Mouse (Mus musculus) gastrocnemius, adult 2 months (tissue): Measurements from ENCODE around the gene Micu1. TPM values are rescaled to one million over a fixed set of nuclear protein-coding genes. Genes with fewer than 3 reads are reported as not detected.

ENCODE experiments used
- DNase-seq: peaks from one replicate; pipeline ENCODE4 v3.0.0; 2022
- H3K27ac ChIP-seq: fragments of 200-600 bp; 2 replicates; pipeline ENCODE4 v1.8.1; 2022; ENCODE audit warnings: mild to moderate bottlenecking
- H3K4me3 ChIP-seq: fragments of 200-600 bp; 2 replicates; pipeline ENCODE4 v1.8.1; 2022; ENCODE audit warnings: mild to moderate bottlenecking, moderate library complexity
- CTCF ChIP-seq: fragments of 200-600 bp; IDR thresholded peaks from 2 replicates; pipeline ENCODE4 v1.8.1; 2022; ENCODE audit warnings: antibody characterized with exemption, mild to moderate bottlenecking, moderate library complexity
- intact Hi-C: fragments of 180-260 bp; cut with DNase I; formaldehyde crosslinking; loops from one replicate; pipeline ENCODE4 v1.15.1; 2025
- total RNA-seq, 2 experiments: library from RNA; stranded (reverse); gene quantifications; 2 replicates each; pipeline ENCODE4 v1.2.3; 2021

Gene Micu1
- total RNA-seq, 2 experiments from 2014 or later = 45.3 to 63.2 TPM

DNA sequence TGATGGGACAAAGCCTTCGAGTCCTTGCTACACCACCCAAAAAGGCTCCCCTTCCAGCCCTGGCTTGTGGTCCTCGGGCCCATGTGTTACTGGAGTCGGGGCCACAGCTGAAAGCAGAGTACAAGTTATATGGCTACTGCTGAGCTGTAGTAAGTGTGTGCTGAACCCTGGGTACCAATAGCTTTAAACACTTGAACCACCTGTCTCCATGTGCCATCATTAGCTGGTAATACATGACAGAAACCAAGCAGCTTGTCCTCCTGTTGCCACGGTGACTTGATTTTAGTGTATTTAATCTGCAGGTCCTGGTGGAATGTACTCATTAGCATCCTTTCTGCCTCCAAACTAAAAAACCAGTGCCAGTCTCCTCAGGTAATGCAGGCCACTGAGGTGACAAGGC is 106.4 kb downstream of the Micu1 start:
- Histone ChIP-seq H3K4me3 (no peak overlapping the region), H3K27ac (no peak overlapping the region)
- DNase-seq = no peak
- TF ChIP-seq CTCF = no peak
- intact Hi-C loops = no loop called here

DNA sequence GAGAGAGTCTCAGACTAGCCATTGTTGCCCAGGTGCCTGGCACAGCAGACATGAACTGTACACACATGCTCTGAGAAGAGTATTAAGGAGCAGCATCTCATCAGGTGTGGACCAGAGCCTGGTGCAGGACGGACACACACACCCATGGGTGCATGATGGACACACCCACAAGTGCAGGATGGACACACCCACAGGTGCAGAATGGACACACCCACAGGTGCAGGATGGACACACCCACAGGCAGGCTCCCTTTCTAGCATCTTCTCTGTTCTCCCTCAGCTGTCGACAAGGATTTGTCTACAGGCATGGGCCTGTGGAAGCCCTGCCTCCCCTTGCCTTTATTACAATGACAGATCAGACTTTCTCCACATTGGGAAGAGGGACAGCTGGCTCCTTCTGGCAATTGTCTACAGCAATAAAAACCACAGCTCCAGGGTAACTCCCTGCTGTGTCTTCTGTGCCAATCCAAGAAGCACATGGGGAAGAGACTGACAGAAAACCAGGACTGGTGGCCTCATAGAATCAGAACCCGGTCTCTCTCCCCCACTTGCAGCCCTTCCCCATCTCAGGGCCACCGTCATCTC is 107.8 kb downstream of the Micu1 start:
- H3K27ac ChIP-seq = no peak overlapping the region
- no peak for TF ChIP-seq CTCF
- no peak for DNase-seq
- intact Hi-C loops = no loop called here
- no peak overlapping the region for H3K4me3 ChIP-seq

DNA sequence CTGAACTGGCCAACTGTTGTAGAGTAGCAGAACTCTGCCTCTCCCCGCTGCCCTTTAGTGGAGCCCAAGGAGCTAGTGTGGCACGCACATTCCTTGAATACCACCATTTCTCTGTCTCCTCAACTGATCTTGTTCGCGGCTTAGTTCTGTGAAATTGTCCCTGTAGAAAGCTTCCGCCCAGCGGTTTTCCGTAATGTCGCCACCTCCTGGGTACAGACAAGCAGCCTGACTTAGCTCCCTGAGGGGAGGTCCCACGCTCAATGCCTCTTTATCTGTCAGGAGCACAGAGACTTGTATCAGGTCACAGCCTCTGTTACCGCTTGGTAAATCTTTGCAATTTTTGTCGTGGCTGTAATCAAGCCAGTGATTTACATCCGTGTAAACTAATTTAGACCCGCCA is 110.7 kb downstream of the Micu1 start:
- H3K4me3 ChIP-seq = no peak overlapping the region
- intact Hi-C loops = no loop called here
- TF ChIP-seq CTCF = peak; percentile 35; the same call in 1 of the 2 replicates
- no peak for DNase-seq
- H3K27ac ChIP-seq = no peak overlapping the region

DNA sequence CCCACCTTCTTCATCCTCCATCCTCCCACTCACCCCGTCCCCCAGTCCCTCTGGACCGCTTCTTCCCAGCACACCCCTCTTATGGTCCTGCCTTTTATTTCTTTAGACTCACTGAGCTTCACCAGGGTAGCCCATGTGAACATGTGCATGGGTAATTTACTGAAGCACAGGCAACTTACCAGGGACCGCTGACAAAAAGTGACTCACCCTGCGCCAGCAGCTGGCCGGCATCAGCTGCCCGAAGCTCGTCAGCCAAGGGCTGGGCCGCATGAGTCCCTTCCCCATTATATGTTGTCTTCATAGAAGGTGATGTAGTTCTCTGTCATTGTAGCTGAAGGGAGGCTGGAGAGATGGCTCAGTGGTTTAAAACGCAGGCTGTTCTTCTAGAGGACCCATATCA is 111.5 kb downstream of the Micu1 start:
- H3K27ac ChIP-seq = peak overlapping the region; percentile 31; the same call in 1 of the 2 replicates
- no peak overlapping the region for H3K4me3 ChIP-seq
- TF ChIP-seq CTCF = no peak
- intact Hi-C loops = loop anchor here (2.0 kb wide), 1 partner anchor 323 kb away; no protein-coding TSS in a partner anchor
- DNase-seq = peak; percentile 39

DNA sequence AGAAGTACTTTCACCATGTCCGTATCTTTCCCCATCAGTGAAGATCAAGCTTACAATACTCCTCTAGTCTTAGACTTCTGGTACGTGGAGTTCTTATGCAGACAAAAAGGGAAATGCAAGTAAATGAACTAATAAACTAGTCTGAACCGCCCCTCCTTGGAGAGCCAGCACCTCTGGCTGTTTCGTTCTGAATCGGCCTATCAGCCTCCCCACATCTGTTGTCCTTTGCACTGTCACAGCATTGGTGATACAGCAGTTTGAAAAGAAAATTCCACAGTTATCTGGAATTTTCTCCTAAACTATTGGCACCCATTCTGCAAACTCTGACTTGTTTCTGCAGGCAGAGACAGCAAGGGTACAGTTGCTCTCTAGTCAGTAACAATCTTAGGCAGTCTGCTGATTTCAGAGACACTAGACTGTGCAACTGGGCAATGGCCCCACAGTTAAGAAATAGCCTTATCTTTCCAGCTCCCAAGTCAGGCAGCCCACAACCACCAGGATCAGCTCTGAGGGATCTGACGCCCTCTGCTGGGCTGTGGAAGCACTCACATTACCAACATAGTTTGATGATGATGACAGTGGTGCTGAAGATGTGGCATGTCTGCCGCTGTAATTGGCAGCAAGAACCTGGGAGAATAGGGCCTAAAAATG is 112.4 kb downstream of the Micu1 start:
- peak; percentile 74 for DNase-seq
- peak; percentile 75 for TF ChIP-seq CTCF
- intact Hi-C loops = loop anchor here (2.0 to 5.0 kb wide), 3 partner anchors 53 to 362 kb away; no protein-coding TSS in a partner anchor
- peak overlapping the region; percentile 31; the same call in 1 of the 2 replicates for H3K27ac ChIP-seq
- no peak overlapping the region for H3K4me3 ChIP-seq

DNA sequence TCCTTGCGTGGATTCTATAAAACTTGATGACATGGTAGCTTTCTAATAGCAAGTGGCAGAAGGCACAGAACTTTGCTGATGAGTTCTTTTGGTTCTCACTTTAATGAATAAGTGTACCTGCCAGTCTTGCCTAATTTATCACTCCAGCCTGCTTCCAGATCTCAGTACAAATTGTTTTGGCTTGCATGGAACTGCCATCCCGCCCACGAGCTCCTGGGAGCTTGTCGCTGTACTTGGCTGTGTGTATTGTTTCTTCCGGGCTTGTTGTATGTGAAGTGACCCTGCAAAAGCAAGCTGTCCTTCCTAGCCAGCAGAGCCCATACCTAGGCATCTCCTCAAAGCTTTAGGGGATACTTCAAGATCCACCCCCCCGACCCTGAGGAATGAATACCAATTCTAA is 114.3 kb downstream of the Micu1 start:
- no peak overlapping the region for H3K4me3 ChIP-seq
- TF ChIP-seq CTCF = no peak
- intact Hi-C loops = loop anchor here (5.0 kb wide), 2 partner anchors 51 to 364 kb away; no protein-coding TSS in a partner anchor
- no peak overlapping the region for H3K27ac ChIP-seq
- no peak for DNase-seq

DNA sequence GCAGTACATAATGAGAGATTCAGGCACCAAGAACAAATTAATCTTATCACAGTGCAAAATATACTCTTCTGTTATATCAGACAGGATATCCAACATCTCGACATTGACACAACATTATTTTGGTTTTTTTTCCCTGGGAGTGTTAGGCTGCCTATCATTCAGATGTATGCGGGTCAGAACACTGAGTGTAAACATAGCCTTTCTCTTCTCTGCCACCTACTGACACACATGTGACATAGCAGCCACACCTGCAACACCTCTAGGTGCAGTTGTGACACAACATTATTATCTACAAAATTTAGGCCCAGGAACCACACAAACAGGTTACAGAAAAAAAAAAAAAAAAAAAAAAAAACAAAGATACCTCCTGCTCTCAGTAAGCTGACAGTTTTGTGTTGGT is 115.3 kb downstream of the Micu1 start:
- Histone ChIP-seq H3K4me3 (no peak overlapping the region), H3K27ac (no peak overlapping the region)
- TF ChIP-seq CTCF = peak; percentile 63
- no peak for DNase-seq
- intact Hi-C loops = loop anchor here (5.0 kb wide), 2 partner anchors 50 to 365 kb away; no protein-coding TSS in a partner anchor

DNA sequence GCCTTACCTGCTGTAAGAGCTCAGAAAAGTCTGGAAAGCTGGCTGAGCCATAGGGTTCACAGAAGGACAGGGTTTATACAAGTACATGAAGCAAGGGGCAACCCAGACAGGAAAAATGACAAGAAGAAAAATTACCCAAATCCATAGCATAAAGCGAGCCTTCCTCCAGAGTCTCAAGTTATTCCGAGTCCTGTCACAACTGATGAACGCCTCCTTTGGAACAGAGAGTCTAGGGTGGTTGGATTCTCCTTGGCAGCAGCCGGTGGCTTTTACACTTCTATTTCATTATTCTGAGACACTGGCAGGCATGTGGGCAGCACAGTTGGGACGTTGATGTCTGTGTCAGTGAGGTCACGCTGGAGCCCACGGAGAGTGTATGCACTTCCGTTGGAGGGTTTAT is 115.7 kb downstream of the Micu1 start:
- intact Hi-C loops = loop anchor here (5.0 kb wide), 2 partner anchors 49 to 366 kb away; no protein-coding TSS in a partner anchor
- no peak for DNase-seq
- Histone ChIP-seq H3K4me3 (no peak overlapping the region), H3K27ac (no peak overlapping the region)
- no peak for TF ChIP-seq CTCF

DNA sequence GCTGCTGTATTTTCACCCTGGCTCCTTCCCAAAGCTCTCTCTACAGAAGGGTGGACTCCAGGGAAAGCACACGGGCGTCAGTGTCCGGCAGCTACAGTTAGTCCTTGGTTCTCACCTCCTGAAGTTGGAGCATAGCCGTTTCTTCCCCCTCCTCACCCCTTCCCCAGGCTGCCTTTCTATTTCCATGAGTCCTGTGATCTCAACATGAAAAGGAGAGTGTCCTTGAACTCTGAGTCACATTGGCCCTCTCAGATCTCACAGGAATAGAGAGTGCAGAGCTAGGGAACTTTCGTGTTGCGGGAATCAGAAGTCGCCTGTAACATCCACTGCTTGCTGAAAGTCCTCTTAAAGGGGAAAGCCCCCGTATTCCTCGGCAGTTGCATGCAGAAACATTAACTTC is 116.9 kb downstream of the Micu1 start:
- no peak for DNase-seq
- Histone ChIP-seq H3K4me3 (no peak overlapping the region), H3K27ac (no peak overlapping the region)
- intact Hi-C loops = loop anchor here (5.0 kb wide), 2 partner anchors 48 to 367 kb away; no protein-coding TSS in a partner anchor
- no peak for TF ChIP-seq CTCF

DNA sequence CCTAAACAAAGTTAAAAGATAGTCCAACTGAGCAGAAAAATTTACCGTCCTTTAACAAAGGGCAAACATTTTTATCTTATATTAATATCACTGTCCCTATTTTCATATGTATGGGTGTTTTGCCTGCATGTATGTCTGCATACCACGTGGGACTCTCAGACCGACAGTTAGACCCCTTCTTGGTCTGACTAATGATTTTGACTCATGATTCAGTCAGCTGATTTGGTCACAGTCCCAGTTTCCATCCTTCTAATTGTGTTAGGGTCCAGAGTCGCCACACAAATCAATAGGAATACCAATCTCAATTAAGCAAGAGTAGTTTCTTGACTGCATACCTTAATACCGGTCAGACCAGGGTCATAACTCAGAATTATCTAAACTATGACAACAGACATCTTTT is 118.6 kb downstream of the Micu1 start:
- intact Hi-C loops = no loop called here
- Histone ChIP-seq H3K27ac (no peak overlapping the region), H3K4me3 (no peak overlapping the region)
- no peak for DNase-seq
- TF ChIP-seq CTCF = no peak

DNA sequence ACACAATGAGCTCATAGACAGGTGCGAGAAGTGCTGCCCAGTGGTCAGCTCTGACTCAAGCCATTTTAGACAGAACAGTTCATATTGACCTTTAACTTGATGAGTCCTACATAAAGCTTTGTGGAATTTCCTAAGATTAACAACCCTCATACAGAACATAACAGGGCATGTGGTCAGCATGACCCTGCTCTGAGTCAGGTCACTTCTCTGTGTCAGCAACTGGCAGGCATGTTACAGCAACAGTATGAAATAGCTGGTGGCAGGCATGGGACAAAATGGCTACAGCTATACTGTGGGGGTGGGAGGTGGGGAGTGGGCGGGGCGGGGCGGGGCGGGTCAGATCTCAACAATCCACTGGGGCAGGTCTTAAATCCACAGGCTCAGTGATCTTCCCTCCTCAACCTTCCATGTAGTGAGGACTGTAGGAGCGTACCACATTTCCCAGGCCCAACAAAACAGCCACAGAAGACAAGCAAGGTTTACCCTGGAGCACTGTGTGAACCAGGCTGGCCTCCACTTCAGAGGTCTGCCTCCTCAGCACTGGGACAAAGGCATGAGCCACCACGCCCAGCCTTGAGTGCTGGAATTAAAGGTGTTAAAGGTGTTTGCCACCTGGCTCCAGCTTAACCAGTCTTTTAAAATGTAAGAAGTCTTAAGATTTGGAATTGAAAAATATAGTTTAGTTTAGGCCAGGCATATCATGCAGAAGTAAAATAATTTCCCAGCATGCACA is 119.2 kb downstream of the Micu1 start:
- intact Hi-C loops = no loop called here
- Histone ChIP-seq H3K27ac (no peak overlapping the region), H3K4me3 (no peak overlapping the region)
- no peak for TF ChIP-seq CTCF
- DNase-seq = no peak

DNA sequence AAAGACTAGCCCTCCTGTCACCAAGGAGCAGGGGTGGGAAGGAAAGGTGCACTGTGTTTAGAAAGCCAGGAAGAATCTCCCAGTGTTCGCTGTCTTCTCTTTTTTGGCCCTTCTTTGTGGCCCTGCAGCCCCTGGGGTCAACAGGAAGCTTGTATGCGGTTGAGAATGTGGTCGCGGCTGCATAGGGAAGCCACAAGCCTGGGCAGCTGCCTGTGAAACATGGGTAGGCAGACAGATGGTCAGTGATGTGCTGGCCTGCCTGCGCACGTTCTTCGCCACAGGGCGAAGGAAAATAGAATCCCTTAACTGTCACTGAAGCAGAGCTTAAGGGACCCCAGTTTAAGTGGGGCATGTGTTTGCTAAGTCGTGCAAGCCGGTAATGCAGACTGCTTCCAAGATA is 120.6 kb downstream of the Micu1 start:
- no peak for TF ChIP-seq CTCF
- Histone ChIP-seq H3K4me3 (no peak overlapping the region), H3K27ac (no peak overlapping the region)
- intact Hi-C loops = no loop called here
- no peak for DNase-seq
